Mouse (Mus musculus): ENCODE results near the gene Kcnip2. TPM values are rescaled to one million over a fixed set of nuclear protein-coding genes. Genes with fewer than 3 reads are reported as not detected.
"Not testable (repeated sequence)": the region's sequence is repeated elsewhere in the genome, so short reads cannot be mapped to it uniquely, and the experiment has no call there.

The Kcnip2 gene
- total RNA-seq, 2 experiments from 2014 or later = 193 to 195 TPM

GRCm38 (mm10) chr19:45812673-45813252 is 3.1 kb downstream of the Kcnip2 start:
- no peak for DNase-seq (ENCODE audit: low spot score in 2 of 2)

DNA sequence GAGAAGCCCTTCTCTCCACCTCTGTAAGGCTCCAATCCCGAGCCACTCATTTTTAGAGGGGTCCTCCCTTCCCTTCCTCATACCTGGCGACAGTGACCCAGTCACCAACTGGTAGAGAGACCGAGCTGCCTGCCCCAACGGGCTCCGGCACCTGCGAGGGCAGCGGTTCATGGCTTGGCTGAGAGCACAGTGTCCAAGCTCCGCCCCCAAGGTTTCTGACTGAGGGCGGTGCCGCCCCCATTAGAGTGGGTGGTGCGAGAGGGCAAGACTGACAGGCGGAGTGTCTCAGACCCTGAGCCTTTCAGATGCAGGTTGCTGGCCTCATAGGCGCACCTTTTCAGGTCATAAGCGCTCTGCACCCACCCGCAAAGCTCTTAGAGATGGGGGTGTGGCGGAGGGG is 3.7 kb downstream of the Kcnip2 start:
- DNase-seq (ENCODE audit: low spot score in 2 of 2) = no peak

DNA sequence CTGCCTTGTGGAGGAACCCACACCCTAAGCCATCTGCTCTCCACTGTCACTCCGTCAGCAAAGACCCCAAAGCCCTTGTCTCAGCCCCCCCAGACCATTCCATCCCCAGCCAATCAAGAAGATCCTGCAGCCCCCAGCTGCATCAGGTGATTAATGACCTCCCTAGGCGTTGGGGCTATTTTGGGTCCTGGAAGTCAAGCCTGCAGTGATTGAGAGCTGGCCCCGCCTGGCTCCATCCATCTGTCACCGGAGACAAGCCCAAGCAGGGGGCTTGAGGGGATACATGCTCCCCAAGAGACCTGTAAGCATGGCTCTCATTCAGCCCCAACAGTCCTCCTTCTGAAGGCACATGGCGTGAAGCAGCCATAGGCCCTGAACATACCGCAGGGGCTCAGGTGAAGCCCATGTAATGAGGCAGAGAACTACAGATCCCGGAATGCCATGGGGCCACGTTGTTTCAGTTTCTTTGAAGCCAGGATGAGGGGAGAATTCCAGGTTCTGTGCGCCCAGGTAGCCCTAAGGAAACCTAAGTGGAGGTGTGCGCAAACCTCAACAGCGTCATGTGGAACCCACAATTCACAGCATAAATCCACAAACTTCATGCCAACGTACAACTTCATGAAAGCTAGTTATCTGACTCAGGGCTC is 4.7 kb downstream of the Kcnip2 start:
- no peak for DNase-seq (ENCODE audit: low spot score in 2 of 2)

- DNase-seq (ENCODE audit: low spot score in 2 of 2) = no peak
Observed at GRCm38 (mm10) chr19:45807732-45808131, 8.1 kb downstream of the Kcnip2 start.

GRCm38 (mm10) chr19:45805817-45806216 is 10.0 kb downstream of the Kcnip2 start:
- not testable (repeated sequence) for DNase-seq (ENCODE audit: low spot score in 2 of 2)

GRCm38 (mm10) chr19:45804593-45805368 is 11.1 kb downstream of the Kcnip2 start:
- no peak for DNase-seq (ENCODE audit: low spot score in 2 of 2)

- DNase-seq (ENCODE audit: low spot score in 2 of 2) = no peak
Observed at GRCm38 (mm10) chr19:45803408-45803807, 12.5 kb downstream of the Kcnip2 start.

GRCm38 (mm10) chr19:45802702-45803101 is 13.2 kb downstream of the Kcnip2 start:
- no peak for DNase-seq (ENCODE audit: low spot score in 2 of 2)

DNA sequence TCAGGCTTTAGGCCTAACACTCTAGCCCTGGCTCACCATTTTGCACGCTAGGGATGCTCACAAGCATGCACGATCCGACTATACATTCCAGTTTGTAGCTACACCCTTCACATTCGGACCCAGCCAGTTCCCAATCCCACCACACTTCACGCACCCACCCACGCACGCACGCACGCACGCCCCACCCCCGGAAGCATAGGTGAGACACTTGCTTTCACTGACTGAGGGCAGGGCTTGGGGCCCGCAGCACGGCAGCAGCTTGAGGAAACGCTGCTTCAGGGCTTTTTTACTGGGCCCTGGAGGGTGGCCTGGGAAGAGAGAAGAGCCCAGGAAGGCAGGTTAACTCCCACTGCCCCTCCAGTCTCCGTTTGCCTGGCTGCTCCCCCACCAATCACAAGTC is 19.0 kb downstream of the Kcnip2 start:
- DNase-seq (ENCODE audit: low spot score in 2 of 2) = no peak

DNA sequence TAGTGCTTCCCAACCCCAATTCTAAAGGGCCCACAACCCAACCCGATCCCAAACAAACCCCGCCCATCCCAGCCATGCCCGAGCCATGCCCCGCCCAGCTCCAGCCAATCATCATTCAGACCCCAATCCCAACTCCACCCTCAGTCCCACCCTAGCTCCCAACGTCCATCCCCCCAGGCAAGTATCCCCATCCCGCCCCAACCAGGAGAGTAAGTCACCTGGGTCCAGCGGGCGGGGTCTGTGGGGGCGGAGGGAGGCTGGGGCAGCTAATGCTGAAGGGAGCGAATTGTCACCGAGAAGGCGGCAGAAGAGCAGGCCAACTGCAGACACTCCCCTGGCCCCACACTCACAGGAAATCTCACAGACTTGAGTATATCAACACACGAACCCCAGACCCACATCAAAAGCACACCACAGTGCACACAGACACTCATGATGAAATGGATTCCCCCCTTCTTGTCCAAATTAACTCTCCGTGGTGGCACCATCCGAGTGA is 19.8 kb downstream of the Kcnip2 start:
- DNase-seq (ENCODE audit: low spot score in 2 of 2) = no peak

GRCm38 (mm10) chr19:45795406-45795944 is 20.4 kb downstream of the Kcnip2 start:
- DNase-seq (ENCODE audit: low spot score in 2 of 2) = no peak

GRCm38 (mm10) chr19:45794718-45795117 is 21.1 kb downstream of the Kcnip2 start:
- DNase-seq (ENCODE audit: low spot score in 2 of 2) = no peak

- DNase-seq (ENCODE audit: low spot score in 2 of 2) = no peak
Observed at GRCm38 (mm10) chr19:45792404-45792803, 23.5 kb downstream of the Kcnip2 start.

GRCm38 (mm10) chr19:45789888-45790874 is 25.7 kb downstream of the Kcnip2 start:
- no peak for DNase-seq (ENCODE audit: low spot score in 2 of 2)

- no peak for DNase-seq (ENCODE audit: low spot score in 2 of 2)
Observed at GRCm38 (mm10) chr19:45789365-45789764, 26.5 kb downstream of the Kcnip2 start.

GRCm38 (mm10) chr19:45788337-45788736 is 27.5 kb downstream of the Kcnip2 start:
- no peak for DNase-seq (ENCODE audit: low spot score in 2 of 2)

DNA sequence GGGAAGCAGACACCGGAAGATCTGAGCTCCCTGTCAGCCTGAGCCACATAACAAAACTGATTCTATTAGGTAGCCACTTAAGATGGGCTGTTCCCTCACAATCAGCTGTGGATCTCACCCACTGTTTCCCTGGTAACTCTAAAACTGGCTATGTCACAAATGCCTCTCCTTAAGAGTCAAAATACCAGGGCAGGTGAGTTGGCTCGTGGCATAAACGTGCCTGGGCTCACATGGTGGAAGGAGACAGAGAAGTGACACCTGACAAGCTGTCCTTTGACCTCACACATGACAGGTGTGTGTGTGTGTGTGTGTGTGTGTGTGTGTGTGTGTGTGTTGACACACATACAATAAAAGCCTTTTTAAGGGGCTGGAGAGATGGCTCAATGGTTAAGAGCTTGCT is 28.4 kb downstream of the Kcnip2 start:
- DNase-seq (ENCODE audit: low spot score in 2 of 2) = no peak

DNA sequence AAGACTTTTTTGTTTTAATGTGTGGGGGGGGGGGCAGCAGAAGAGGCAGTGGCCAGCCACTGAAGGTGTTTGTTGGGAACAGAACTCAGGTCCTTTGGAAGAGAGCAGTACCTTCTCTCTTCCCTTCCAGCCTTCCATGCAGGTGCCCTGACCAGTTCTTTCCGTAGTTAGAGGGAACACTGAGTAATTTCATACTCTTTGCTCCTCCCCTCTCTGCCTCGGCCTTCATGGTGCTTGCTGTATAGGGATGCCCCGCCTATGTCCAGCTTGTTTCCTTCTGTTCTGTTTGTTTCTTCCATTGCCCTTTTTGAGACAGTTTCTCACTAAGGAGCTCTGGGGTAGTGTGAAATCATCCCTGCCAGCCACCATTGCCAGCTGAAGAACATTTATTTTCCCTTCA is 30.4 kb downstream of the Kcnip2 start:
- no peak for DNase-seq (ENCODE audit: low spot score in 2 of 2)

DNA sequence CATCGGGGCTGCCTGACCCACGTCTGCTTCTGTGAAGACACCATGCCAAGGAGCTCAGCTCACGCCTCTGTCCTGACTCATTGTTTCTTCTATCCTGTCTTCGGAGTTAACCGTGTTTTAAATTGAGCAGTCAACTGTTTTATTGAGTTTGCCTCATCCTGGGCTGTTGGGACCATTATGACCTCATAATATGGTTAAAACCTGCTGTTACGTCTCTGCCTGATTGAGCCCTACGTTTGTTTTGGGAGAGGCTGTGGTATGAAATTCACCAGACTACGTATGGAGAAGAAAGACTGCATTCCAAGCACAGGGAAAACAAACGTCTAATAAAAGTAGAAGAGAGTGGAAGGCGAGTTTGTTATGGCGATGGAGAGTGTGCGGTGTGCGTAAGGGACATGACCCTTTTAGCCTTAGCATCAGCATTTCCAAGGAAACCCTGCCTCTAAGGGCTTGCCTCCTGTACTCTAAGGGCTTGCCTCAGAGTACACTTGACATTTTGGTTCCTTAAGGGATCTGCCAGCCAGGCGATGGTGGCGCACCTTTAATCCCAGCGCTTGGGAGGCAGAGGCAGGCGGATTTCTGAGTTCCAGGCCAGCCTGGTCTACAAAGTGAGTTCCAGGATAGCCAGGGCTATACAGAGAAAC is 31.8 kb downstream of the Kcnip2 start:
- DNase-seq (ENCODE audit: low spot score in 2 of 2) = no peak
